31 mouse cellular contexts compared by ENCODE assay signal in genomic region chr2:152097916-152098315, GRCm38 (mm10). TPM values are rescaled to one million over a fixed set of nuclear protein-coding genes. Genes with fewer than 3 reads are reported as not detected.
A peak's percentile ranks its signal among the peaks of the same experiment; 100 is the strongest.
DNase-seq lines count a peak whose midpoint lies in the region; ATAC-seq and TF ChIP-seq lines count a peak whose summit lies in the region.
"Had no signal": no experiment of that assay in that cellular context is flagged by ENCODE, and none has a peak within 500 bp of the region (broad histone marks: within the 10 kb centered on the region; RNA-seq: fewer than 3 reads in every experiment).

No protein-coding gene starts in this region.

- H3K9ac ChIP-seq in forebrain, embryonic 16.5 days (replicated peaks; ENCODE audit: low read depth, low read length) = no peak overlapping the region
- H3K9ac ChIP-seq in midbrain, embryonic 12.5 days (replicated peaks) = no peak overlapping the region
- H3K9ac ChIP-seq in midbrain, postnatal 0 days (replicated peaks; ENCODE audit: low read length, poor library complexity, severe bottlenecking) = no peak overlapping the region
- no peak overlapping the region for H3K9ac ChIP-seq in neural tube, embryonic 14.5 days (replicated peaks; ENCODE audit: low read depth, low read length)
- H3K9ac ChIP-seq: forebrain, embryonic 12.5 days; heart, embryonic 13.5 days; liver, embryonic 12.5 days; liver, postnatal 0 days; midbrain, embryonic 15.5 days had no signal

- no peak for TF ChIP-seq CTCF in midbrain, postnatal 0 days (IDR thresholded peaks at IDR 0.05)

- no peak for DNase-seq in forebrain, embryonic 10.5 days (ENCODE audit: extremely low spot score, low spot score)
- no peak for DNase-seq in midbrain, postnatal 0 days (ENCODE audit: low spot score)
- DNase-seq in retina, postnatal 1 day = peak; percentile 61
- DNase-seq in retina, embryonic 14.5 days (ENCODE audit: low spot score) = no peak
- no peak for DNase-seq in kidney, adult 8-10 months
- DNase-seq: adrenal gland, postnatal 25 days; B cell, adult 2 months; cerebellum, adult 8-10 months; heart, postnatal 10 days; kidney, adult 18-20 months; kidney, postnatal 36 days; left cerebral cortex, postnatal 4 days; liver, postnatal 0 days; lung, postnatal 36 days had no signal

- no peaks in the 10 kb centered on the region for H3K27me3 ChIP-seq in forebrain, embryonic 16.5 days (replicated peaks; ENCODE audit: control insufficient read depth, insufficient read depth, low read length)
- H3K27me3 ChIP-seq in forebrain, embryonic 10.5 days (ENCODE audit: poor library complexity, severe bottlenecking) = peaks cover 92% of the 10 kb centered on the region
- H3K27me3 ChIP-seq in midbrain, embryonic 12.5 days = peaks cover 49% of the 10 kb centered on the region
- H3K27me3 ChIP-seq in midbrain, postnatal 0 days (ENCODE audit: insufficient read depth, low read length) = no peaks in the 10 kb centered on the region
- no peaks in the 10 kb centered on the region for H3K27me3 ChIP-seq in neural tube, embryonic 14.5 days (ENCODE audit: control insufficient read depth, insufficient read depth, low read length)

- H3K27ac ChIP-seq in forebrain, embryonic 16.5 days (ENCODE audit: low read length) = no peak overlapping the region
- no peak overlapping the region for H3K27ac ChIP-seq in forebrain, embryonic 10.5 days
- peak overlapping the region; percentile 39 for H3K27ac ChIP-seq in midbrain, embryonic 12.5 days (replicated peaks)
- no peak overlapping the region for H3K27ac ChIP-seq in midbrain, postnatal 0 days (ENCODE audit: low read depth, low read length)
- H3K27ac ChIP-seq in neural tube, embryonic 14.5 days (ENCODE audit: low read depth, low read length) = peak overlapping the region; percentile 31; the same call in 1 of the 2 replicates
- H3K27ac ChIP-seq: heart, embryonic 13.5 days; liver, embryonic 12.5 days; midbrain, embryonic 15.5 days had no signal

- H3K9me3 ChIP-seq in forebrain, embryonic 16.5 days (ENCODE audit: control insufficient read depth, low read length) = no peaks in the 10 kb centered on the region
- no peaks in the 10 kb centered on the region for H3K9me3 ChIP-seq in forebrain, embryonic 10.5 days
- no peaks in the 10 kb centered on the region for H3K9me3 ChIP-seq in midbrain, embryonic 12.5 days
- no peaks in the 10 kb centered on the region for H3K9me3 ChIP-seq in midbrain, postnatal 0 days (ENCODE audit: low read length)
- H3K9me3 ChIP-seq in neural tube, embryonic 14.5 days (ENCODE audit: control insufficient read depth, low read length) = no peaks in the 10 kb centered on the region
- H3K9me3 ChIP-seq: forebrain, embryonic 12.5 days; heart, embryonic 13.5 days; liver, embryonic 12.5 days; midbrain, embryonic 15.5 days had no signal

- 0 out of 2 replicates have a peak, but pooled peaks have one; percentile 14 for ATAC-seq in forebrain, embryonic 16.5 days
- ATAC-seq in midbrain, embryonic 12.5 days (ENCODE audit: low FRiP score, low read depth) = no peak
- ATAC-seq in midbrain, postnatal 0 days (ENCODE audit: low FRiP score) = no peak
- no peak for ATAC-seq in neural tube, embryonic 14.5 days (ENCODE audit: low read depth)
- ATAC-seq: liver, embryonic 12.5 days; liver, postnatal 0 days; midbrain, embryonic 15.5 days had no signal

- H3K4me1 ChIP-seq in forebrain, embryonic 16.5 days (replicated peaks; ENCODE audit: control insufficient read depth, insufficient read depth, low read length) = peaks cover 26% of the 10 kb centered on the region
- H3K4me1 ChIP-seq in forebrain, embryonic 10.5 days = peaks cover 35% of the 10 kb centered on the region
- peaks cover 32% of the 10 kb centered on the region for H3K4me1 ChIP-seq in midbrain, embryonic 12.5 days
- peaks cover 3% of the 10 kb centered on the region; the same call in 1 of the 2 replicates for H3K4me1 ChIP-seq in midbrain, postnatal 0 days (ENCODE audit: insufficient read depth, low read length)
- H3K4me1 ChIP-seq in neural tube, embryonic 14.5 days (ENCODE audit: control insufficient read depth, insufficient read depth, low read length) = peaks cover 15% of the 10 kb centered on the region

- H3K4me2 ChIP-seq in forebrain, embryonic 16.5 days (ENCODE audit: low read length) = no peak overlapping the region
- no peak overlapping the region for H3K4me2 ChIP-seq in midbrain, embryonic 12.5 days (replicated peaks)
- H3K4me2 ChIP-seq in midbrain, postnatal 0 days (ENCODE audit: low read depth, low read length, poor library complexity, severe bottlenecking) = no peak overlapping the region
- no peak overlapping the region for H3K4me2 ChIP-seq in neural tube, embryonic 14.5 days (ENCODE audit: low read depth, low read length)
- H3K4me2 ChIP-seq: forebrain, embryonic 12.5 days; heart, embryonic 13.5 days; liver, embryonic 12.5 days; midbrain, embryonic 15.5 days had no signal

- H3K4me3 ChIP-seq in forebrain, embryonic 16.5 days (replicated peaks; ENCODE audit: low read length) = no peak overlapping the region
- H3K4me3 ChIP-seq in forebrain, embryonic 10.5 days = no peak overlapping the region
- no peak overlapping the region for H3K4me3 ChIP-seq in midbrain, embryonic 12.5 days
- no peak overlapping the region for H3K4me3 ChIP-seq in midbrain, postnatal 0 days (ENCODE audit: low read depth, low read length)
- no peak overlapping the region for H3K4me3 ChIP-seq in neural tube, embryonic 14.5 days (ENCODE audit: low read depth, low read length)
- H3K4me3 ChIP-seq: erythroblast, embryonic 14.5 days; forebrain, embryonic 12.5 days; heart, embryonic 13.5 days; liver, embryonic 12.5 days; midbrain, embryonic 15.5 days; myocyte had no signal

- 69% methylated on average over 11 of the region's 11 CpGs for WGBS in forebrain, embryonic 16.5 days
- 89% methylated on average over 11 of the region's 11 CpGs for whole genome bisulfite sequencing in forebrain, embryonic 10.5 days
- WGBS in midbrain, embryonic 12.5 days = 74% methylated on average over 11 of the region's 11 CpGs
- 67% methylated on average over 11 of the region's 11 CpGs for WGBS in midbrain, postnatal 0 days
- 60% methylated on average over 11 of the region's 11 CpGs for WGBS in neural tube, embryonic 14.5 days

- no peaks in the 10 kb centered on the region for H3K36me3 ChIP-seq in forebrain, embryonic 16.5 days (ENCODE audit: control insufficient read depth, insufficient read depth)
- no peaks in the 10 kb centered on the region for H3K36me3 ChIP-seq in forebrain, embryonic 10.5 days (replicated peaks)
- H3K36me3 ChIP-seq in midbrain, embryonic 12.5 days = peaks cover 5% of the 10 kb centered on the region; the same call in 1 of the 2 replicates
- no peaks in the 10 kb centered on the region for H3K36me3 ChIP-seq in midbrain, postnatal 0 days (ENCODE audit: insufficient read depth, low read length)
- no peaks in the 10 kb centered on the region for H3K36me3 ChIP-seq in neural tube, embryonic 14.5 days (ENCODE audit: control insufficient read depth, insufficient read depth, low read length)
- H3K36me3 ChIP-seq: forebrain, embryonic 12.5 days; heart, embryonic 13.5 days; liver, embryonic 12.5 days; midbrain, embryonic 15.5 days had no signal

RNA-seq across cellular contexts. Expression of gene Srxn1, which starts 7.4 kb away (rescaled TPM):
- polyA plus RNA-seq in forebrain, embryonic 16.5 days (2015; fragmentation: Nextera tagmentation; extraction: Ambion mirVana) = 11.4 and 13.6 TPM in 2 replicates
- 14.6 and 14.9 TPM in 2 replicates for polyA plus RNA-seq in forebrain, embryonic 10.5 days (2016; fragmentation: Nextera tagmentation; extraction: Ambion mirVana)
- polyA plus RNA-seq in midbrain, embryonic 12.5 days (2016; fragmentation: Nextera tagmentation; extraction: Ambion mirVana) = 14.3 and 15.2 TPM in 2 replicates
- total RNA-seq in midbrain, postnatal 0 days (2014; rRNA removed) = 24.5 and 46.1 TPM in 2 replicates
- polyA plus RNA-seq in midbrain, postnatal 0 days (2015; fragmentation: Nextera tagmentation; extraction: Ambion mirVana) = 24.8 and 29.5 TPM in 2 replicates
- polyA plus RNA-seq in neural tube, embryonic 14.5 days (2014; fragmentation: Nextera tagmentation; extraction: Ambion mirVana) = 22.5 and 23.4 TPM in 2 replicates

RNA-seq across cellular contexts. Expression of gene Scrt2, which starts 16.6 kb away (rescaled TPM):
- polyA plus RNA-seq in forebrain, embryonic 16.5 days (2015; fragmentation: Nextera tagmentation; extraction: Ambion mirVana) = 16.9 and 17.2 TPM in 2 replicates
- 1.1 and 2.4 TPM in 2 replicates for polyA plus RNA-seq in forebrain, embryonic 10.5 days (2016; fragmentation: Nextera tagmentation; extraction: Ambion mirVana)
- 15.3 and 17.1 TPM in 2 replicates for polyA plus RNA-seq in midbrain, embryonic 12.5 days (2016; fragmentation: Nextera tagmentation; extraction: Ambion mirVana)
- total RNA-seq in midbrain, postnatal 0 days (2014; rRNA removed) = 6.7 and 10.8 TPM in 2 replicates
- polyA plus RNA-seq in midbrain, postnatal 0 days (2015; fragmentation: Nextera tagmentation; extraction: Ambion mirVana) = 2.2 and 2.3 TPM in 2 replicates
- polyA plus RNA-seq in neural tube, embryonic 14.5 days (2014; fragmentation: Nextera tagmentation; extraction: Ambion mirVana) = 15.7 and 17.9 TPM in 2 replicates
- total RNA-seq: common myeloid progenitor, adult 5-6 weeks; gastrocnemius, adult 8-10 months; gastrocnemius, postnatal 4 days; heart, adult 8-10 months; heart, postnatal 10 days; hematopoietic stem cell, adult 5-6 weeks; megakaryocyte, adult 5-6 weeks had no signal
- polyA plus RNA-seq: erythroblast, embryonic 14.5 days; heart, embryonic 13.5 days; kidney, embryonic 16.5 days; liver, embryonic 12.5 days; liver, postnatal 0 days; lung, embryonic 16.5 days; myocyte had no signal

RNA-seq across cellular contexts. Expression of gene Tcf15, which starts 45.4 kb away (rescaled TPM):
- 1.3 and 1.5 TPM in 2 replicates for polyA plus RNA-seq in forebrain, embryonic 16.5 days (2015; fragmentation: Nextera tagmentation; extraction: Ambion mirVana)
- polyA plus RNA-seq in forebrain, embryonic 10.5 days (2016; fragmentation: Nextera tagmentation; extraction: Ambion mirVana) = 4.0 and 4.1 TPM in 2 replicates
- 3.4 and 3.8 TPM in 2 replicates for polyA plus RNA-seq in midbrain, embryonic 12.5 days (2016; fragmentation: Nextera tagmentation; extraction: Ambion mirVana)
- 2.7 TPM in 1 of 2 replicates, not detected in the other for total RNA-seq in midbrain, postnatal 0 days (2014; rRNA removed)
- polyA plus RNA-seq in midbrain, postnatal 0 days (2015; fragmentation: Nextera tagmentation; extraction: Ambion mirVana) = 0.58 and 0.90 TPM in 2 replicates
- 1.3 and 3.3 TPM in 2 replicates for polyA plus RNA-seq in neural tube, embryonic 14.5 days (2014; fragmentation: Nextera tagmentation; extraction: Ambion mirVana)
- total RNA-seq: megakaryocyte, adult 5-6 weeks had no signal
- polyA plus RNA-seq: myocyte had no signal

Comparison
In these comparisons a context has a peak if more than half of its experiments do, and no peak if none do; other contexts are left out.
1. H3K27ac ChIP-seq: peak in midbrain, embryonic 12.5 days (single experiment) and neural tube, embryonic 14.5 days (single experiment); none in forebrain, embryonic 16.5 days (single experiment), forebrain, embryonic 10.5 days (single experiment) and midbrain, postnatal 0 days (single experiment).